Mouse (Mus musculus): ENCODE measurements at regions not wholly inside any gene's neighbourhood (a gene's known extent, or its start where the extent isn't known, plus 50 kb on each side); places are given as distances from the start of the nearest gene placed in this dataset.

DNA sequence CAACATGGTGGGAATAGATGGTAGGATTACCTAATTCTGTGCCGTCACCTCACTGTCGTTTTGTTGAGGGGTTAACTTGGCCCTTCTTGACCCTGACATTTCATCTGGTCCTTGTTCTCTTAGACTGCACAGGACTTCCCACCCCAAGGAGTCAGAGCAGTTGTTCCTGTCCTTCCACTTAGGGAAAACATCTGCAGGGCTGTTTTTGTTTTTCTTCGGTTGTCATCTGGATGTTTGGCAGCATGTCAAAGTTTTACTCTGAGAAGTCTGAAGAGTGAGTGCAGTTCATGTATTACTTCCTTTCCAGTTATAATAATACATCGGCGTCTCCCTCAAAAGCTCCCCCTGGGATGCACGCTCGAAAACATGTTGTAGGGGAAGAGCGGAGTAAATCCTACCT, 376.8 kb downstream of the Rnd3 start:
- Histone ChIP-seq H3K79me2 (ENCODE audit: control insufficient read depth, insufficient read depth) (no peaks in the 10 kb centered on the region), H3K4me3 (no peak overlapping the region), H3K4me2 (ENCODE audit: low read depth) (no peak overlapping the region), H3K36me3 (ENCODE audit: control insufficient read depth, insufficient read depth) (no peaks in the 10 kb centered on the region), H3K27me3 (ENCODE audit: control insufficient read depth, insufficient read depth, insufficient read length) (no peaks in the 10 kb centered on the region), H3ac (ENCODE audit: control insufficient read depth, insufficient read length) (no peak overlapping the region)
- peak in 1 of 3 experiments; percentile 49 for TF ChIP-seq MYOD1 (IDR thresholded peaks at IDR 0.05; ENCODE audit: control insufficient read depth in 1 of 3, insufficient read length in 2 of 3, low read depth in 2 of 3)
- no peak for TF ChIP-seq E2F4 (IDR thresholded peaks at IDR 0.05; ENCODE audit: insufficient read depth)
- no peak for TF ChIP-seq USF1 (IDR thresholded peaks at IDR 0.05; ENCODE audit: low read depth)
- no peak for TF ChIP-seq POLR2A (IDR thresholded peaks at IDR 0.05; ENCODE audit: insufficient read length, low read depth)
- TF ChIP-seq REST (IDR thresholded peaks at IDR 0.05; ENCODE audit: insufficient read depth, insufficient read length): no peak
- TF ChIP-seq TCF3 (IDR thresholded peaks at IDR 0.05; ENCODE audit: insufficient read length, low read depth): no peak

DNA sequence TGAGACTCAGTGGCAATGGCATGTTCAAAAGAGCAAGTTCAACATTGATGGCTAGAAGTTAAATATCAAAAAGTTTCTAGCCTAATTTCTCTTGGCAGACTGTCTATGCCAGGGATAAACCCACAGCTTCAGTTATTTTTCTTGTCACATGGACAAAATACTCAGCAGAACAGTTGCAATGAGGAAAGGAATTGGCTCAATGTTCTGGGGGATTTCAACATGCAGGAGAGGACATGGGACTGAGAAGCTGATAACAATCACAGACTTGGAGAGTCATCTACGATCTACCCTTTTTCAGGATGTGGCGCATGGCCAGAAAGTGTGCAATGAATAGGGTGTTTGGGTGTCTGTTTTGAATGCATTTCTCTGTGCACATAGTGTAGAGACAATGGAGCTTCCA, 389.9 kb downstream of the Rnd3 start:
- TF ChIP-seq REST (IDR thresholded peaks at IDR 0.05; ENCODE audit: insufficient read depth, insufficient read length) (no peak), MYOG (IDR thresholded peaks at IDR 0.05; ENCODE audit: control insufficient read depth in 1 of 3, insufficient read depth in 1 of 3, insufficient read length in 2 of 3, low read depth in 2 of 3) (no peak), CEBPB (IDR thresholded peaks at IDR 0.05; ENCODE audit: insufficient read depth, poor library complexity, severe bottlenecking) (no peak), MAX (IDR thresholded peaks at IDR 0.05; ENCODE audit: low read depth) (no peak), MYOD1 (IDR thresholded peaks at IDR 0.05; ENCODE audit: control insufficient read depth in 1 of 3, insufficient read length in 2 of 3, low read depth in 2 of 3) (no peak), POLR2AphosphoS2 (IDR thresholded peaks at IDR 0.05; ENCODE audit: insufficient read length, low read depth) (no peak), TCF3 (IDR thresholded peaks at IDR 0.05; ENCODE audit: insufficient read length, low read depth) (no peak), USF1 (IDR thresholded peaks at IDR 0.05; ENCODE audit: low read depth) (no peak), POLR2A (IDR thresholded peaks at IDR 0.05; ENCODE audit: insufficient read length, low read depth) (no peak), TCF12 (IDR thresholded peaks at IDR 0.05; ENCODE audit: insufficient read depth, poor library complexity, severe bottlenecking) (no peak), SRF (IDR thresholded peaks at IDR 0.05; ENCODE audit: control insufficient read depth, insufficient read length, low read depth) (no peak), E2F4 (IDR thresholded peaks at IDR 0.05; ENCODE audit: insufficient read depth) (no peak)
- Histone ChIP-seq H3K27me3 (ENCODE audit: control insufficient read depth, insufficient read depth, insufficient read length) (no peaks in the 10 kb centered on the region), H3K36me3 (ENCODE audit: control insufficient read depth, insufficient read depth) (no peaks in the 10 kb centered on the region), H3K4me3 (no peak overlapping the region), H3K4me2 (ENCODE audit: low read depth) (no peak overlapping the region), H3ac (ENCODE audit: control insufficient read depth, insufficient read length) (no peak overlapping the region), H3K79me2 (ENCODE audit: control insufficient read depth, insufficient read depth) (no peaks in the 10 kb centered on the region)

DNA sequence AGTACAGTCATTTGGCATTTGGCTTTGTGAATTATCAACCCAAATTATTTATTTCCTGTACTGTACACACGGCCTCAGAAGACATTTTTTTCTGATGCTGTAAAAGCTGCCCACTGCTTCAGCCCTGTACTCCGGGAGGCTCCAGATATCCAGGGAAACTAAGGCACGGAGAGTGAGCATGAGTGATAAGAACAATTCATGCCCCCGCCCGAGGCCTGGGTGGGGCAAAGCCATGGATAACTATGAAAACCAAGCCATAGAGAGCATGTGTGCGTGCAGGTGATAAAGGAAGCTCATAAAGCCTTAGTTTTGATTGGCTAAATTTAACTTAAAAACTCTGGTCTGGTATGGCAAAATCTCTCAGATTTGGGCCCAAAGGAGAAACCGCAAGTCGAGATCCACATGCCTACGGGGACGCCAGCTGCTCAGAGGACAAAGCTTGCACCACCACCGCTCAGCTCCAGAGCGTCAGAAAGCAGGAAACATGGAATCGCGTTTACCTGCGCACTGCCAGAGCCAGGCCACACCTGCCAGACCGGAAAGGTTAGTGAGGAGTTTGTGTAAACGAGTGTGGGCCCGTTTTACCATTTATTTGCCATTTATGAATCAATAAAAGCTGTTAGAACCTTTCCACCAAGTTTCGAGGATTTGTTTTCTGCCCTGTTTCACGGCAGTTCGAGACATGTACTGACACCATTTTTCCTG, 390.9 kb downstream of the Rnd3 start:
- Histone ChIP-seq H3K27me3 (ENCODE audit: control insufficient read depth, insufficient read depth, insufficient read length) (no peaks in the 10 kb centered on the region), H3K36me3 (ENCODE audit: control insufficient read depth, insufficient read depth) (no peaks in the 10 kb centered on the region)
- TF ChIP-seq REST (IDR thresholded peaks at IDR 0.05; ENCODE audit: insufficient read depth, insufficient read length): no peak
- TF ChIP-seq MYOD1 (IDR thresholded peaks at IDR 0.05; ENCODE audit: control insufficient read depth in 1 of 3, insufficient read length in 2 of 3, low read depth in 2 of 3): no peak
- no peak for TF ChIP-seq POLR2A (IDR thresholded peaks at IDR 0.05; ENCODE audit: insufficient read length, low read depth)
- TF ChIP-seq TCF12 (IDR thresholded peaks at IDR 0.05; ENCODE audit: insufficient read depth, poor library complexity, severe bottlenecking): no peak
- TF ChIP-seq TCF3 (IDR thresholded peaks at IDR 0.05; ENCODE audit: insufficient read length, low read depth): no peak
- TF ChIP-seq POLR2AphosphoS2 (IDR thresholded peaks at IDR 0.05; ENCODE audit: insufficient read length, low read depth): no peak
- TF ChIP-seq SRF (IDR thresholded peaks at IDR 0.05; ENCODE audit: control insufficient read depth, insufficient read length, low read depth): no peak
- no peak for TF ChIP-seq CEBPB (IDR thresholded peaks at IDR 0.05; ENCODE audit: insufficient read depth, poor library complexity, severe bottlenecking)
- TF ChIP-seq E2F4 (IDR thresholded peaks at IDR 0.05; ENCODE audit: insufficient read depth): no peak
- no peak for TF ChIP-seq MAX (IDR thresholded peaks at IDR 0.05; ENCODE audit: low read depth)
- TF ChIP-seq MYOG (IDR thresholded peaks at IDR 0.05; ENCODE audit: control insufficient read depth in 1 of 3, insufficient read depth in 1 of 3, insufficient read length in 2 of 3, low read depth in 2 of 3): no peak
- no peak for TF ChIP-seq USF1 (IDR thresholded peaks at IDR 0.05; ENCODE audit: low read depth)

DNA sequence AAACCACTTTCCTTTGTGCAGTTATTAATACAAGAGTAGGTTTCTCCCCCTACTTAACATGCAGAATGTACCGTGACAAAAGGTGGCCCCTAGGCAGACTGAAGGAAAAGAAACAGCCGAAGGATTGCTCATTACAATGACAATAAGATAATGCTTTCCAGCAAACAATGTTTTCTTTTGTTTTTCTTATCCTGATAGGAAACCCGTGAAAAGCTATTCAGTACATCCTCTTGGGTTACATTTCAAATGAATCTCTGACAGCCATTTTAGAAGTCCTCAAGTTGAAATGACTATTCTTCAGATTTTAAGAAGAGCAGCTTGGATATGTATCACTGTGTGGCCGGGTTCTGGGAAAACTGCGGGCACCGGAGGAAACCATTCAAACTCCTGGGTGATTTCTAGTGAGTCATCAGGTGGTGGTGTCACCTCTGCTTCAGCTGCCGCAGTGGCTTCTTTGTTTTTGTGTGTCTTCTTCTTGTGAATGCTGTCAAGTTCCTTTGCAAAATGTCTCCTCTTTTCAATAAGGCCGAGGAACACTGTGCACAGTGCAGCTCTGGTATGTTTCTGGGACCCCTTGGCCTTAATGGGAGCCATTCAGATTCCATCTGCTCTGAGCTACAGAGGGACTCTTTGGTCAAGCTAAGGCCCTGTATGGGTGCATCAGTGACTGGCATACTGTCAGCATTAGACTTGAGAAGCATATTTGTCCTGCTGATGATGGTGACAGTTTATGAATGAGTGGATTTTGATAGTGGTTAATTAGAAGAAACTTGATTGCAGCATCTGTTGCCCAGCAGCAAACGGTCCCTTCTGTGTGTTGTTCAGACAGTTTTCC, 393.1 kb downstream of the Rnd3 start:
- TF ChIP-seq MAX (IDR thresholded peaks at IDR 0.05; ENCODE audit: low read depth) (no peak), MYOG (IDR thresholded peaks at IDR 0.05; ENCODE audit: control insufficient read depth in 1 of 3, insufficient read depth in 1 of 3, insufficient read length in 2 of 3, low read depth in 2 of 3) (no peak), SRF (IDR thresholded peaks at IDR 0.05; ENCODE audit: control insufficient read depth, insufficient read length, low read depth) (no peak), REST (IDR thresholded peaks at IDR 0.05; ENCODE audit: insufficient read depth, insufficient read length) (no peak), POLR2AphosphoS2 (IDR thresholded peaks at IDR 0.05; ENCODE audit: insufficient read length, low read depth) (no peak), CEBPB (IDR thresholded peaks at IDR 0.05; ENCODE audit: insufficient read depth, poor library complexity, severe bottlenecking) (no peak), TCF12 (IDR thresholded peaks at IDR 0.05; ENCODE audit: insufficient read depth, poor library complexity, severe bottlenecking) (no peak), TCF3 (IDR thresholded peaks at IDR 0.05; ENCODE audit: insufficient read length, low read depth) (no peak), POLR2A (IDR thresholded peaks at IDR 0.05; ENCODE audit: insufficient read length, low read depth) (no peak), USF1 (IDR thresholded peaks at IDR 0.05; ENCODE audit: low read depth) (no peak), MYOD1 (IDR thresholded peaks at IDR 0.05; ENCODE audit: control insufficient read depth in 1 of 3, insufficient read length in 2 of 3, low read depth in 2 of 3) (no peak), E2F4 (IDR thresholded peaks at IDR 0.05; ENCODE audit: insufficient read depth) (no peak)
- Histone ChIP-seq H3K36me3 (ENCODE audit: control insufficient read depth, insufficient read depth) (no peaks in the 10 kb centered on the region), H3K27me3 (ENCODE audit: control insufficient read depth, insufficient read depth, insufficient read length) (no peaks in the 10 kb centered on the region), H3K79me2 (ENCODE audit: control insufficient read depth, insufficient read depth) (no peaks in the 10 kb centered on the region), H3ac (ENCODE audit: control insufficient read depth, insufficient read length) (no peak overlapping the region), H3K4me3 (no peak overlapping the region), H3K4me2 (ENCODE audit: low read depth) (no peak overlapping the region)

More for the DNA sequence above, 390.9 kb downstream of the Rnd3 start:
- Histone ChIP-seq H3K4me2 (ENCODE audit: low read depth) (no peak overlapping the region), H3ac (ENCODE audit: control insufficient read depth, insufficient read length) (no peak overlapping the region), H3K4me3 (no peak overlapping the region), H3K79me2 (ENCODE audit: control insufficient read depth, insufficient read depth) (no peaks in the 10 kb centered on the region)

Data from myocyte (in vitro differentiated cells).